Mouse (Mus musculus) heart, embryonic 12.5 days (tissue): ENCODE measurements around the gene Opalin. TPM values are rescaled to one million over a fixed set of nuclear protein-coding genes. Genes with fewer than 3 reads are reported as not detected.

Source experiments
- ATAC-seq: fragments of 200-750 bp; cut with Nextera tagmentation; 2 replicates; pipeline ENCODE4 v1.8.0; 2017; ENCODE audit warnings: moderate TSS enrichment, moderate library complexity; ENCODE audit not compliant: insufficient number of reproducible peaks, low FRiP score
- H3K27ac ChIP-seq: fragments of 300-500 bp; sonication (generic); 2 replicates; pipeline ENCODE4 v1.5.1; 2016; ENCODE audit warnings: mild to moderate bottlenecking, moderate library complexity; ENCODE audit not compliant: poor library complexity, severe bottlenecking
- H3K27me3 ChIP-seq: fragments of 300-500 bp; sonication (generic); replicated peaks from 2 replicates; pipeline ENCODE4 v1.6.1; 2016; ENCODE audit warnings: mild to moderate bottlenecking, moderate library complexity
- H3K36me3 ChIP-seq: fragments of 300-500 bp; sonication (generic); 2 replicates; pipeline ENCODE4 v1.6.1; 2016; ENCODE audit warnings: mild to moderate bottlenecking, moderate library complexity
- H3K4me1 ChIP-seq: fragments of 300-500 bp; sonication (generic); replicated peaks from 2 replicates; pipeline ENCODE4 v1.6.1; 2016; ENCODE audit warnings: mild to moderate bottlenecking
- H3K4me2 ChIP-seq: fragments of 300-500 bp; sonication (generic); 2 replicates; pipeline ENCODE4 v1.6.1; 2016; ENCODE audit warnings: mild to moderate bottlenecking, moderate library complexity
- H3K4me3 ChIP-seq: fragments of 300-500 bp; sonication (generic); 2 replicates; pipeline ENCODE4 v1.5.1; 2016; ENCODE audit warnings: mild to moderate bottlenecking
- H3K9ac ChIP-seq: fragments of 300-500 bp; sonication (generic); 2 replicates; pipeline ENCODE4 v1.6.1; 2016; ENCODE audit warnings: mild to moderate bottlenecking, moderate library complexity
- H3K9me3 ChIP-seq: fragments of 300-500 bp; sonication (generic); replicated peaks from 2 replicates; pipeline ENCODE4 v1.6.1; 2016; ENCODE audit warnings: mild to moderate bottlenecking, moderate library complexity
- WGBS: fragments of 180-500 bp; shearing (Covaris S2); methylation state at CpG from one replicate; pipeline ENCODE4 v1.1.7; 2016; 5-methylcytosine and 5-hydroxymethylcytosine counted together
- polyA plus RNA-seq: library from polyadenylated mRNA; unstranded; fragments of >200 nt; fragmentation: Nextera tagmentation; extraction: Ambion mirVana; gene quantifications from 2 replicates; pipeline ENCODE4 v1.2.1, GENCODE M21; 2016

The Opalin gene
- polyA plus RNA-seq = 0.17 and 0.27 TPM in 2 replicates

GRCm38 (mm10) chr19:41076906-41077305, at the start of gene Opalin:
TSS of gene Opalin (minus strand) at chr19:41077113.
- H3K4me1 ChIP-seq = peaks cover 9% of the 10 kb centered on the region
- 0 out of 2 replicates have a peak, but pooled peaks cover 8% of the 10 kb centered on the region for H3K27me3 ChIP-seq
- 77% methylated on average over 3 of the region's 3 CpGs for WGBS
- ATAC-seq = no peak
- no peaks in the 10 kb centered on the region for H3K9me3 ChIP-seq
- H3K4me2 ChIP-seq = no peak within 1 kb of the TSS
- H3K27ac ChIP-seq = no peak within 1 kb of the TSS
- no peak within 1 kb of the TSS for H3K9ac ChIP-seq
- no peak within 1 kb of the TSS for H3K4me3 ChIP-seq
- no peaks in the 10 kb centered on the region for H3K36me3 ChIP-seq

- 59% methylated on average over 3 of the region's 3 CpGs for WGBS
Observed at GRCm38 (mm10) chr19:41123009-41123408, 46.1 kb upstream of the Opalin start.

GRCm38 (mm10) chr19:41119924-41120323, 43.0 kb upstream of the Opalin start:
- no peak for ATAC-seq
- WGBS = 81% methylated on average over 13 of the region's 13 CpGs
- H3K9ac ChIP-seq = no peak overlapping the region

More at GRCm38 (mm10) chr19:41123009-41123408, 46.1 kb upstream of the Opalin start:
- Histone ChIP-seq H3K9ac (no peak overlapping the region), H3K9me3 (no peaks in the 10 kb centered on the region), H3K4me3 (no peak overlapping the region), H3K36me3 (no peaks in the 10 kb centered on the region), H3K4me1 (no peaks in the 10 kb centered on the region), H3K27ac (no peak overlapping the region), H3K4me2 (no peak overlapping the region), H3K27me3 (0 out of 2 replicates have a peak, but pooled peaks cover 3% of the 10 kb centered on the region)
- ATAC-seq = no peak

GRCm38 (mm10) chr19:41118346-41118745, 41.4 kb upstream of the Opalin start:
- Histone ChIP-seq H3K36me3 (no peaks in the 10 kb centered on the region), H3K4me1 (no peaks in the 10 kb centered on the region), H3K4me2 (no peak overlapping the region), H3K9ac (no peak overlapping the region), H3K9me3 (no peaks in the 10 kb centered on the region), H3K27me3 (0 out of 2 replicates have a peak, but pooled peaks cover 3% of the 10 kb centered on the region), H3K4me3 (no peak overlapping the region), H3K27ac (no peak overlapping the region)
- 58% methylated on average over 6 of the region's 6 CpGs for WGBS
- ATAC-seq = no peak

More at GRCm38 (mm10) chr19:41119924-41120323, 43.0 kb upstream of the Opalin start:
- H3K27me3 ChIP-seq = 0 out of 2 replicates have a peak, but pooled peaks cover 3% of the 10 kb centered on the region
- H3K4me1 ChIP-seq = no peaks in the 10 kb centered on the region
- no peak overlapping the region for H3K27ac ChIP-seq
- no peaks in the 10 kb centered on the region for H3K9me3 ChIP-seq
- no peak overlapping the region for H3K4me2 ChIP-seq
- H3K36me3 ChIP-seq = no peaks in the 10 kb centered on the region
- no peak overlapping the region for H3K4me3 ChIP-seq

- Histone ChIP-seq H3K27ac (no peak overlapping the region), H3K9me3 (no peaks in the 10 kb centered on the region), H3K4me1 (no peaks in the 10 kb centered on the region), H3K27me3 (0 out of 2 replicates have a peak, but pooled peaks cover 6% of the 10 kb centered on the region), H3K4me2 (no peak overlapping the region), H3K9ac (no peak overlapping the region), H3K36me3 (no peaks in the 10 kb centered on the region), H3K4me3 (no peak overlapping the region)
- 73% methylated on average over 4 of the region's 4 CpGs for WGBS
- ATAC-seq = no peak
Observed at GRCm38 (mm10) chr19:41117334-41117733, 40.4 kb upstream of the Opalin start.

GRCm38 (mm10) chr19:41114611-41115010, 37.7 kb upstream of the Opalin start:
- ATAC-seq = no peak
- Histone ChIP-seq H3K4me2 (no peak overlapping the region), H3K27me3 (0 out of 2 replicates have a peak, but pooled peaks cover 3% of the 10 kb centered on the region), H3K27ac (no peak overlapping the region), H3K4me1 (no peaks in the 10 kb centered on the region), H3K9ac (no peak overlapping the region), H3K9me3 (no peaks in the 10 kb centered on the region), H3K36me3 (no peaks in the 10 kb centered on the region), H3K4me3 (no peak overlapping the region)
- WGBS = 46% methylated on average over 5 of the region's 5 CpGs

- Histone ChIP-seq H3K36me3 (no peaks in the 10 kb centered on the region), H3K27ac (no peak overlapping the region), H3K9ac (no peak overlapping the region), H3K4me1 (no peaks in the 10 kb centered on the region), H3K9me3 (no peaks in the 10 kb centered on the region), H3K4me3 (no peak overlapping the region), H3K4me2 (no peak overlapping the region), H3K27me3 (0 out of 2 replicates have a peak, but pooled peaks cover 3% of the 10 kb centered on the region)
- ATAC-seq = no peak
- WGBS = 78% methylated on average over 17 of the region's 17 CpGs
Observed at GRCm38 (mm10) chr19:41113911-41114531, 37.1 kb upstream of the Opalin start.

- H3K4me2 ChIP-seq = no peak overlapping the region
Observed at GRCm38 (mm10) chr19:41112609-41113008, 35.7 kb upstream of the Opalin start.

GRCm38 (mm10) chr19:41109991-41110390, 33.1 kb upstream of the Opalin start:
- Histone ChIP-seq H3K4me3 (no peak overlapping the region), H3K4me1 (no peaks in the 10 kb centered on the region), H3K9ac (no peak overlapping the region), H3K9me3 (no peaks in the 10 kb centered on the region), H3K36me3 (no peaks in the 10 kb centered on the region), H3K27me3 (peaks cover 8% of the 10 kb centered on the region; the same call in 1 of the 2 replicates), H3K4me2 (no peak overlapping the region), H3K27ac (no peak overlapping the region)
- 51% methylated on average over 5 of the region's 5 CpGs for WGBS
- no peak for ATAC-seq

More at GRCm38 (mm10) chr19:41112609-41113008, 35.7 kb upstream of the Opalin start:
- WGBS = 44% methylated on average over 6 of the region's 6 CpGs
- no peak overlapping the region for H3K4me3 ChIP-seq
- H3K36me3 ChIP-seq = no peaks in the 10 kb centered on the region
- H3K4me1 ChIP-seq = no peaks in the 10 kb centered on the region
- no peak overlapping the region for H3K27ac ChIP-seq
- no peak overlapping the region for H3K9ac ChIP-seq
- no peaks in the 10 kb centered on the region for H3K9me3 ChIP-seq
- H3K27me3 ChIP-seq = 0 out of 2 replicates have a peak, but pooled peaks cover 3% of the 10 kb centered on the region
- no peak for ATAC-seq

GRCm38 (mm10) chr19:41109496-41109895, 32.6 kb upstream of the Opalin start:
- H3K36me3 ChIP-seq = no peaks in the 10 kb centered on the region
- WGBS = 76% methylated on average over 8 of the region's 8 CpGs
- no peaks in the 10 kb centered on the region for H3K4me1 ChIP-seq
- H3K9me3 ChIP-seq = no peaks in the 10 kb centered on the region
- H3K9ac ChIP-seq = no peak overlapping the region
- H3K4me3 ChIP-seq = no peak overlapping the region
- no peak for ATAC-seq
- H3K27me3 ChIP-seq = peaks cover 8% of the 10 kb centered on the region; the same call in 1 of the 2 replicates
- no peak overlapping the region for H3K4me2 ChIP-seq
- no peak overlapping the region for H3K27ac ChIP-seq

GRCm38 (mm10) chr19:41108666-41109065, 31.8 kb upstream of the Opalin start:
- Histone ChIP-seq H3K9me3 (no peaks in the 10 kb centered on the region), H3K27ac (no peak overlapping the region), H3K27me3 (peaks cover 8% of the 10 kb centered on the region; the same call in 1 of the 2 replicates), H3K4me3 (no peak overlapping the region), H3K9ac (no peak overlapping the region), H3K36me3 (no peaks in the 10 kb centered on the region), H3K4me1 (no peaks in the 10 kb centered on the region), H3K4me2 (no peak overlapping the region)
- WGBS = 86% methylated on average over 7 of the region's 7 CpGs
- no peak for ATAC-seq
